Mouse (Mus musculus) liver, postnatal 0 days (tissue): ENCODE results near the gene Sult2b1.

Experiments
- CTCF ChIP-seq: sonication (generic); IDR thresholded peaks from 2 replicates; pipeline ENCODE4 v1.5.1; 2016; ENCODE audit warnings: antibody characterized with exemption, low read depth
- EP300 ChIP-seq: IDR thresholded peaks from 2 replicates; pipeline ENCODE4 v1.6.1; 2016; ENCODE audit warnings: antibody characterized with exemption, low read depth, mild to moderate bottlenecking

GRCm38 (mm10) chr7:45726419-45726818 lies 58.0 kb downstream of the Sult2b1 start:
- TF ChIP-seq EP300 (no peak), CTCF (no peak)
